Mouse (Mus musculus): Measurements from ENCODE around the gene Serpina7. TPM values are rescaled to one million over a fixed set of nuclear protein-coding genes. Genes with fewer than 3 reads are reported as not detected.

Gene Serpina7
- polyA plus RNA-seq, 1 experiment from 2014 or later = not detected

Other genes with a start within 250 kb of the Serpina7 start
- gene Nrk, start 170.8 kb downstream of the Serpina7 start, polyA plus RNA-seq (2015; fragmentation: Nextera tagmentation; extraction: Ambion mirVana) = 14.1 and 15.0 TPM in 2 replicates
- not detected in 2 replicates for gene 4930513O06Rik, start 1.0 kb upstream of the Serpina7 start, polyA plus RNA-seq (2015; fragmentation: Nextera tagmentation; extraction: Ambion mirVana)
- not detected in 2 replicates for gene 4933428M09Rik, start 94.0 kb upstream of the Serpina7 start, polyA plus RNA-seq (2015; fragmentation: Nextera tagmentation; extraction: Ambion mirVana)
- gene Mum1l1, start 124.8 kb upstream of the Serpina7 start, polyA plus RNA-seq (2015; fragmentation: Nextera tagmentation; extraction: Ambion mirVana) = 10.6 and 12.6 TPM in 2 replicates
- gene Trap1a, start 248.4 kb upstream of the Serpina7 start, polyA plus RNA-seq (2015; fragmentation: Nextera tagmentation; extraction: Ambion mirVana) = 0.14 TPM in 1 of 2 replicates, not detected in the other